Mouse (Mus musculus): ENCODE data around the gene 1700001O22Rik.

Gene 1700001O22Rik

DNA sequence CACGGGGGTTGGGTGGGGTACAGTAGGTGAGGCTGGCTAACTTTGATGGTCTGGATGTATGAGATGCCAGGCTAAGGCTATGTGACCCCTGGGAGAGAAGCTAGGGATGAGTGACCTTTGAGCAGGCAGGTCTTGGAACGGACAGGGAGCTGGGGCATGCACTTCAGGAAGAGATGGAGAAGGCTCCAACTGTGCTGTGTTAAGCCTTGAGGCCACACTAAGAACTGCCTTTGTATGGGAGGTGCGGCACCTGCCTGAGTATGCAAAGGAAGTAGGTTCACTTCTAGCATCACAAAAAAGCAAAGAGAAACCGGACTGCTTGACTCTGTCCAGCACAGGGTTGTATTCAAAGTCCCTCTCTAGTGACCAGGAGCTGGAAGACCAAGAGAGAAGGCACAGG is 25.2 kb downstream of the 1700001O22Rik start:
- DNase-seq (ENCODE audit: low spot score) = no peak

GRCm38 (mm10) chr2:30777266-30777665 is 26.2 kb downstream of the 1700001O22Rik start:
- DNase-seq (ENCODE audit: low spot score) = no peak

GRCm38 (mm10) chr2:30775955-30776354 is 27.5 kb downstream of the 1700001O22Rik start:
- no peak for DNase-seq (ENCODE audit: low spot score)

DNA sequence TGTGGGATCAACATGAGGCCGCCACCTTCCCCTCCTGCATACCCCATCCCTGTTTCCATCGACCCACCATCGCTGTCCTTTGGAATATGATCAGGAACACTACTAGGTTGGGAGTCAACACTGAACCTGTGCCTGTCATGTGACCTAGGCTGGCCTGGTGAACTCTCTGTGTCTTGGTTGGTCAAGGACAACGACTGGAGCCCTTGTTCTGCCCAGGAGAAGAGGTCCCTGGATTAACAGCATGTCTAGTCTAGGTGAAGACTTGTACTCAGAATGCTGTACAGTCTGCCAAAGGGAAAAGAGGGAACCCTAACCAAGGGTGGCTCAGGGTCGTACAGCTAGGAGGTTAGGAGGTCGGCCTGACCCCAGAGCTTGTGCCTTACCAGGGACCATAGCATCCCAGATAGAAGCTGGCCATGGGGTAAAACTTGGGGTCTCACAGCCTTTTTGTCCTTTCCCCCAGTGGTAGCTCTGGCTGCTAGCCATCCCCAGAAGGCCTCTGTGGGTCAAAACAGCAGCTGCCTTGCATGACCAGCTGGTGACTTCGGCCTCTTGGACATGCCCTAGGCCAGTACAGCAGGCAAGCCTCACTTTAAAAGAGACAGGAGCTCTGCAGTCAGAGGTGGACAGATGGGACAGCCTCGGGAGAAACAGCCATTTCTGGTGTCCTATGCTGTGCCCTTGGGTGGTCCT is 30.0 kb downstream of the 1700001O22Rik start:
- DNase-seq (ENCODE audit: low spot score) = no peak

DNA sequence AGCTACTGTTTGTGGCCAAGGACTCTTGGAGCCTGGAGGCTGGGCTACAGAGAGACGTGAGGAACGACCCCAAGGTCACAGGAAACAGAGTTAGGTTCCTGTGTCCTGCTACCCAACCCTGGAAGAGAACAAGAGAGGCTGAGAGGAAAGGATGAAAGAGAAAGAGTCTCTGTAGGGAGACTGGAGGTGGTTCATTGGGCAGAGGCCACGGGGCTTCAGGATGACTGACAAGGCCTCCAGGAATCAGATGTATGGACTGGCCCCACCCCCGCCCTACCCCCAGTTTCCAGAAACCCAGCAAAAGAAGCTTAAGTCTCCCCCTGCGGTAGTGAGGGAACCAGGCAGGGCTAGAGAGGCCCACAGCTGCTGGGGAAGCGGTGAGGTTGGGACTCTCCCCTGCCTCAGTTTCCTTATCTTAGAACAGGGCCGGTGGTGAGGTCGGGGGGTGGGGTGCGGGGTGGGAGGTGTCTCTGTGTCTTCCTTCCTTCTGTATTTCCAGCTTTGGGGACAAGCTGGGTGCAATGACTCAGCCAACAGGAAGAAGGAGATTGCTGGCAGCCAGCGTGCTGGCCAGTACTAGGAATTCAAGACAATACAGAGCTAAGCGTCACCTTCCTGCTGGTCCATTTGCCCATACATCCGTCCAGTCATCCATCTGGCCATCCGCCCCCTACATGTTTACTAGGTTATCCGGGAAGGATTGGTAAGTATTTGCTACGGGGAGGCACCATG is 30.7 kb downstream of the 1700001O22Rik start:
- DNase-seq (ENCODE audit: low spot score) = no peak

GRCm38 (mm10) chr2:30771806-30772460 is 31.5 kb downstream of the 1700001O22Rik start:
- peak; percentile 57 for DNase-seq (ENCODE audit: low spot score)

- DNase-seq (ENCODE audit: low spot score) = no peak
Observed at GRCm38 (mm10) chr2:30771368-30771805, 32.1 kb downstream of the 1700001O22Rik start.

GRCm38 (mm10) chr2:30769187-30769586 is 34.3 kb downstream of the 1700001O22Rik start:
- DNase-seq (ENCODE audit: low spot score) = no peak

- no peak for DNase-seq (ENCODE audit: low spot score)
Observed at GRCm38 (mm10) chr2:30768529-30768928, 34.9 kb downstream of the 1700001O22Rik start.

DNA sequence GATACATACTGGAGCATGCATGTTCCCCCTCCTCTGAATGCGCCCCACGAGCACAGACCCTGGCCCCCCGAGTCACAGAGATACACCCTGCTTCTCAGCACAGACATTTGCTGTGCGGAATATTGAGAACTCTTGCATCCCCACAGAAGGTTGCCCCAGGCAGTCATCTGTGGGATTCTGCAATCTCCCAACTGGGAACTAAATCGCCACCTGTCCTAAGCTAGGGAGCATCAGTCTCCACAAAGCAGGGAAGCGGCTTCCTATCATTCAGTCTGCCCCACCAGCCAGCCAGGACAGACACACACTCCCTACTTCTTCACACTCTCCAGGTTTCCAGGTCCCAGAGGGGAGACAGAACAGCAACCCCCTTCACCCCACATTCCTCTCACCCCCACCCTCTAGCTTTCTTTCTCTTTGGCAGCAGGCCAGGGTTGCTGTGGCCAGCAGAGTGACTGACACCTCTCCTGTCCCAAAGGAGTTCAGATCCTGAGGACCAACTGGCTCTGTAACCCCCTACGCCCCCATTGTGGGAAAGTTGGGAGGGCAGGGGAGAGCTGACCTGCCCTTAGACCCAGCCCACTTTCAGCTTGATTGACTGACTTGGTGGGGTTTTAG is 35.7 kb downstream of the 1700001O22Rik start:
- no peak for DNase-seq (ENCODE audit: low spot score)

- DNase-seq (ENCODE audit: low spot score) = no peak
Observed at GRCm38 (mm10) chr2:30766446-30766845, 37.0 kb downstream of the 1700001O22Rik start.

- DNase-seq (ENCODE audit: low spot score) = no peak
Observed at GRCm38 (mm10) chr2:30760706-30761105, 42.8 kb downstream of the 1700001O22Rik start.

DNA sequence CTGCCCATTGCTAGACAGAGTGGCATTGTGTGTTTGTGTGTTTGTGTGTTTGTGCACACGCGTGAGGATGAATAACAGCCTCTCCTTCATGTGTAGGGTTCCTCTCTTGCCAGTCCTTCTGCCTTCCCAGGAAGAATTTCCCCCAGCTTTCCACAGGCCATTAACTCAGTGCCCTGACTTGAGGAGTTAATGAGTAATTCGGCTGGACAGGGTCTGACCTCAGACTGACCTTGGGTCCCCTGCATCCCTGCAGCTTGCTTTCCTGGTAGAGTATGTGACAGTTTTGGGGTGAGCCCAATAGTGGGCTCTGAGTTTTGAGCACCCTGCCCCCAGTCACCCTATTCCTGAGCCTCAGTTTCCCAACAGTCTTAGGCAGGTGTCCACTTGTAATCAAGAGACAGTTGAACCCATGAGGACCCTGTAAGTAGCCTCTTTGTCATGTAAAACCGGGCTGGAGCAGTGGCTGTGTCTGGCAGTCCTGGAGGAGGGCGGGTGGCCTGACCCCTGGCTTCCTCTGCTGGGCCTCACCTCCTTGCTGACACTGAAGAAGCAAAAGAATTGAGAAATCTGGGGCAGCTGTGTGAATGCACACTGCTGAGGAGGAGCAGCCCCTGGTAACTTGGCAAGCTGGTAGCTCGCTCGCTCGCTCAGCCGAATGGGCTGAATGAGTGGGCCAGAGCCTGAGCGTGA is 43.5 kb downstream of the 1700001O22Rik start:
- DNase-seq (ENCODE audit: low spot score) = no peak

GRCm38 (mm10) chr2:30759442-30759841 is 44.0 kb downstream of the 1700001O22Rik start:
- no peak for DNase-seq (ENCODE audit: low spot score)

DNA sequence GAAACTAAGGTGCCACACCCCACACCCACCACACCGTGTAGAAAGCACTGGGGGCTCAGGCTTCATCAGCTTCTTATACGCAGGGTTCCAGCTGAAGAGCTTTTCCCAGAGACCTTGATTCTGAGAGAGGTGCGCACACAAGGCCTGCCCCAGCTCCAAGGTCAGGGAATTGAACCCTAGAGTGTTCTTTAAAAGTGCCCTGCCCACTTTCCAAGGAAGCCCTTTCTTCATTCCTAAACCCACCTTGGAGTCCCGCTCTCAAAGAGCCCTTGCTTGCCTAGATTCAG is 44.4 kb downstream of the 1700001O22Rik start:
- no peak for DNase-seq (ENCODE audit: low spot score)

DNA sequence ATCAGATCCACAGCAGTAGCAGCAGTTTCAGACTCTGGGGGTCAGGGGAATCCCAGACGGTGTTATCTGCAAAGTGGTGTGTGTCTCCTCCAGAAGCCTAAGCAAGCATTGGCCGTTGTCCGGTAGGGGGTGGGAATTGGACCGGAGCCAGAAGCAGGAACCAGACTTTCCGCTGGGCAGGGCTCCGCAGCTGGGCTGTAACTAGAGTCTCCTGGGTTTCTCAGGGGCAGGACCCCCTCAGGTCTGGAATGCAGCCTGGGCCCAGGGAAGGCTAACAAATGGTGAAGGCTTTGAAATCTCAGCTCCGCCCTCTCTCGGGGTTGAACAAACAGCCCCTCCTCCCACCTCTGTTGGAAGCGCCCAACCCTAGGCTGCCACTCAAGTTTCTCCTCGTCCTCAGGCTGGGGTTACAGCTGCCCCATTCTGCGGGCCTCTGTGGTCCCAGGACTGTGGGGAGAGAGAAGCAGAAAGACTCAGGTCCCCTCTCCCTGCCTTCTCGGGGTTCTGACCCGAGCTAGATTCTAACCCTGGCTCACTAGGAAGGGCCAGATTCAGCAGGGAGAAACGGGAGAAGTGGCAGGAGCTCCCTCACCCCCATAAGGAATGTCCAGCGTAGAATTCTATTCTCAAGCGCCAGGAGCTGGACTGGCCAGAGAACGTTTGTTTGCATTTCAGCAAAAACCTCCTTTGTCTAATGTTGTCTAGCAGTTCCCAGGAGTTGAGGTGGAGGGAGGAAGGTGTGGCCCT is 44.9 kb downstream of the 1700001O22Rik start:
- DNase-seq (ENCODE audit: low spot score) = no peak

DNA sequence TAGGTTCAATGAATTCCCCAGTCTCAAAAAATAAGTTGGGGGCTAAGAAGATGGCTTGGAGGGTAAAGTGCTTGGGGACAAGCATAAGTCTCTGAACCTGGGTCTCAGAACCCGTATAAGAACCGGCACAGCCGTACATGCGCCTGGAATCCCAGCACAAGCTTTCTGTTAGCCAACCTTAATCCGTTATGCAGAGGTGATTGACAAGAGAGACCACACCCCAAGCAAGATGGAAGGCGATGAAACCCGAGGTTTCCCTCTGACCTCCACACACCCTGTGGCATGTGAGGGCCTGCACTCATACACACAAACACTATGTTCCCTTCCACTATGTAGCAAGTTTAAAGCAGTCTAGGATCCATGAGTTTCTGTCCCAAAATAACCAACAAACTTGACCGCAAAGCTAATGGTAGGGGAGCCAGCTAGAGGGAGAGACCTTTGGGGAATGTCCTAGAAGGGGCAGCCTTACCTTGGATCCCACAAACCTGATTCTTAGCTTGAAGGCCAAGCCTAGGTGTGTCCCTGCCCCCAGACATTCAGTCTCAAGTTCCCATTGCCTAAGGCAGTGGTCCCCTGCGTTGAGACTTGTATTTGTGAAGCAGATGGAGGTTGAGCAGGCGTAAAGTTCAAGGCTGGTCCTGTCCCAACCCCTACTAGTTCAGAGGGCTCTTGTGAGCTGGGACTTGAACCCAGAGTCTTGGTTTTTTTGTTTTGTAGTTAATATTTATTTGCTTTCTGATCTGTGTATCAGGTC is 46.3 kb downstream of the 1700001O22Rik start:
- no peak for DNase-seq (ENCODE audit: low spot score)

DNA sequence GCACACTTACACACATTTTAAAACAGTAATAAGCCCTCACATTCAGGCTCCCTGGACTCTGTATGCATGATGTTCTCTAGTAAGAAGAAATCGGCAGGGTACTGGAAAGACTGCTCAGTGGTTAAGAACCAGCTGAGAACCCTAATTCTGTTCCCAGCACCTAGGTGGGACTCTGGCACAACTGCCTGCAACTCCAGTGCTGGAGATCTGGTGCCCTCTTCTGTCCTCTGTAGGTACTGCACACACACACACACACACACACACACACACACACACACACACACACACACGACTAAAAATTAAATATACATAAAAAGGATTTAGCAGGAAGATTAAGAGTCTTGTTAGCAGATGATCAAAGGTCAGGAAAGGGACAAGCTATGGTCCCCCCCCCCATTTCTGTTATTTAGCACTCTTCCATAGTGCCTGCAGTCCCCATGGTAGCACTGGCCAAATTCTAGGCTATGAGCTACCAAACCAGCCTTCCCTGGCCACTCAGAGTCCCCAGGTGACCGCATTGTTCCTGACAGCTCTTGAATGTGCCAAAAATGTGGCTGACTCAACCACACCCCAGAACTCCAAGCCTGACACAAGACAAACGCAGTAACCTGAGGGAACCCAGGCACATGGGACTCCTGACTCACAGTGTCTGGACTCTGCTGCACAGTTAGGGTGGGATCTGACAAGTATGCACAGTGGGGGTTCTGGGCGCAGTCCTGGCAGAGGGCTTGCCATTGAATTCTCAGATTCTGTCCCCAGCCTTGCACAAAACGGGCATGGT is 47.3 kb downstream of the 1700001O22Rik start:
- DNase-seq (ENCODE audit: low spot score) = no peak

DNA sequence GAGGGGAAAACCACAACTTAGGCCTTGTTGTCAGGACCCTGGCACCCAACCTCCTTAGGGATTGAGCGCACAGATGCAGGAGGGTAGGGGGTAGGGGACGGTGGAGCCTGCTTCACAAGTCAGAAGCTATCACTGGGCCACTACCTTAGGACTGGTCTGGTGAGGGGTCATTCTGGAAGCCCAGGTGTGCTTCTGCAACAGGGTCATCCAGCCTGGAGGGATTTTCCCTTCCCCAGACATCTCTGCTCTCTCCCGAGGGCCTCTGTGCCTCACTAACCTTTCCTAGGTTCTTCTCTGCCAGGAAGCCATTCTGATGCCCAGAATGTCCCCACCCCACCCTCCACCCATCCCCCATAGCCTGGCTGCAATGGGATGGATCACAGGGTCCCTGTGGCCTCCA is 48.6 kb downstream of the 1700001O22Rik start:
- no peak for DNase-seq (ENCODE audit: low spot score)

GRCm38 (mm10) chr2:30753219-30753618 is 50.2 kb downstream of the 1700001O22Rik start:
- DNase-seq (ENCODE audit: low spot score) = no peak
